Mouse (Mus musculus): ENCODE data around the gene Bnip3.

DNA sequence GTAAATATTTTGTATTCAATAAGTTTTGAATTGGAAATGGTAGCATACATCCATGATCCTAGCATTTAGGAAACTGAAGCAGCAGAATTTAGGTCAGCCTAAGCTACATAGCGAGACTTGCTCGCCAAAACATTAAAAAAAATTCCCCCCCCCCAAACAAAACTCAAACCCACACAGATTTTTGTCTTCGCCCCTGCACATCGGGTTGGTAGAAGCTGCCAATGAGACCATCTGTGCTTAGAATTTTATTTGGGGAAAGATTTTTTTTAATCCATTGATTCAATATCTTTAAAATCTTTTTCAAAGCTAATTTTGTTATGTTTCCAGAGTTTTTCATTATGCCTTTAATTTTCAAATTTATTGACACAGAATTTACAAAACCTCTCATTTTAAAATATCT lies 19.1 kb upstream of the Bnip3 start:
- no peak for TF ChIP-seq CTCF (conservative IDR thresholded peaks at IDR 0.05; ENCODE audit: low read length)
- TF ChIP-seq POU5F1 (IDR thresholded peaks at IDR 0.05; ENCODE audit: borderline replicate concordance, low read length) = no peak
- TF ChIP-seq NANOG (IDR thresholded peaks at IDR 0.05; ENCODE audit: borderline replicate concordance, low read length) = no peak

All from E14TG2a.4 (cell line).